Mouse (Mus musculus): Measurements from ENCODE around the gene Cbarp.

DNA sequence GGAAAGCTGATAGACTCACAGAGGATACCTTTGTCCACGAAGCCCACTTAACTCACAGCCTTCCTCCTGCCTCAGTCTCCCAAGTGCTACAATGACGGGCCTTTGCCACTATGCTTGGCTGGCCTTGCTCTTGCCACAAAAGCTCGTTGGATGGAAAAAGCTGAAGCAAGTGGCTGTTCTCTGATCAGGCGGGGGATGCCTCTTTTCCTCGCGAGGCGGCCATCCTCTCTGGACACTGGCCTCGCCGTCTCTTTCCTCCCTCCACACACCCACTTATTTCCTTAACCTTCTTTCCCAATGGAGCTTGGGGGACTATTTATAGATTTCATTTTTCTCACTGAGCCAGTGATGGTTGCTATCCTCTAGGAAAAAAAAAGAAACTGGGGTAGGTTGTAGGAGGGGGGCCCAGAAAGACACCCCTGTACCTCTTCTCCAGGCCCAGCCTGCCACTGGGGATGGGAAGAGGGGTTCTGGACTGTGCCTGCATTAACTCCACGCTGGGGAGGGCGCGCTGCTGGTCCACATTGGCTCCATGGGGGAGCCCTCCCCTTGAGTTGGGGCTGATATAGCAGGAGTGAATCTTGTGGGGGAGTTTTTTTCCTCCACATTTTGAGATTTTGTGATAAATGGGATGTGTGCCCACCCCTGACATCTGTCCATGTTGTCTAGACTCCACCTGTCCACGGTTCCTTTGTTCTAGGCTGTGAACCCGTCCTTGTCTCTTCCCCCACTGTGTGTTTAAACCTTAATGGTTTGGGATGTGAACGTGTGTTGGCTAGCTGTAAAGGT lies 16.7 kb upstream of the Cbarp start:
- TF ChIP-seq HCFC1 (IDR thresholded peaks at IDR 0.05; ENCODE audit: low read depth, low read length) (no peak), ETS1 (conservative IDR thresholded peaks at IDR 0.05; ENCODE audit: low read depth, low read length) (no peak), CTCF (conservative IDR thresholded peaks at IDR 0.05 in 1 of 2, IDR thresholded peaks at IDR 0.05 in 1 of 2; ENCODE audit: low read depth in 2 of 2, low read length in 2 of 2) (no peak), PAX5 (IDR thresholded peaks at IDR 0.05; ENCODE audit: low read length) (no peak), POLR2A (IDR thresholded peaks at IDR 0.05; ENCODE audit: low read depth, low read length) (no peak), MXI1 (IDR thresholded peaks at IDR 0.05; ENCODE audit: low read depth, low read length) (no peak), SIN3A (IDR thresholded peaks at IDR 0.05; ENCODE audit: low read length) (no peak)
